8 mouse cellular contexts compared by ENCODE assay signal in the genomic region with DNA sequence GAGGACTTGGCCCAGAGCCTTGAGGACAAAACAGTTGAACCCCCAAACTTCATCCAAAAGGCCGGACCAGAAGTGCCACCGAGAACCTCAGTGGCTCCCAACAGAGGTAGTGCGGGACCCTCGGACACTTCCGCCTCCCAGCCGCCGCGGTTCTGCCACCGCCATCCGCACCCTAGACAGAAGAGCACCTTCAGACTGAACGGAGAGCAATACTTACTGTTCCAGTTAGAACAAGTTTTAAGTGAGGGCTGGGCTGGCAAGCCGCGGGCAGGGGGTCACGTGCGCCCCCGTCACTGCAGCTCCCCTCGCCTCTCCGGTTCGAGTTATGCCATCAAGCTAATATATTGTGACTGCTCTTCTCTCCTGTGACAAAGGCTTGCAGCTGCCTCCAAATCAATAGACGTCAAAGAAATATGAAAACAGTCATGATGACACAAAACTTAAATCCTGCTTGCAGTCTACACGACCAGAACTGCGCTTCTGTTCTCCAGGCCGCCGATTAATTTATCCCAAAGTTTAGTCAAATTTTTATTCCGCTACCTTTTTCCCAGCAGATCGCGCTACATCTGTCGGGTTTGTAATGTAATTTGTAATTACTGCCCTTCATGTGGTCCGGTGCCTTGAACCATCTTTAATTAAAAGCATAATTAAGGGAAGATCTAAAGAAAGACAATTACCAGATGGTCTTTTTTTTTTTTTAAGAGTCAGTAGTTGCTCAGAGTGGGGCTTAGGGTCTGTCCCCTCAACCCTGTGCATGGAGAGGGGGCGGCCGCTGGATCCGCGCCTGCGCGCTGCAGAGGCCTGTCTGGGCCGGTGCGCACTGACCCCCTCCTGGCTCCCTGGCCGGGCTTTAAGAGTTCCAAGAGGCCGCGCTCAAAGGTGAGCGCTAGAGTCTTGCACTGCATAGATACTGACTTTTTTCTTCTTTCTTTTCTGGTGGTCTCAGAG. TPM values are rescaled to one million over a fixed set of nuclear protein-coding genes. Genes with fewer than 3 reads are reported as not detected.
A peak's percentile ranks its signal among the peaks of the same experiment; 100 is the strongest.
DNase-seq lines count a peak whose midpoint lies in the region; ATAC-seq and TF ChIP-seq lines count a peak whose summit lies in the region.

No protein-coding gene starts in this region.

- H3K36me3 ChIP-seq in heart, postnatal 0 days (replicated peaks; ENCODE audit: control insufficient read depth, insufficient read depth, low read length) = no peaks in the 10 kb centered on the region
- H3K36me3 ChIP-seq in midbrain, postnatal 0 days (ENCODE audit: insufficient read depth, low read length) = no peaks in the 10 kb centered on the region

- H3K9me3 ChIP-seq in heart, postnatal 0 days (replicated peaks; ENCODE audit: control insufficient read depth, low read length) = no peaks in the 10 kb centered on the region
- H3K9me3 ChIP-seq in midbrain, postnatal 0 days (ENCODE audit: low read length) = no peaks in the 10 kb centered on the region

- peak overlapping the region; percentile 11; the same call in 1 of the 2 replicates for H3K4me3 ChIP-seq in heart, postnatal 0 days (ENCODE audit: low read depth, low read length)
- no peak overlapping the region for H3K4me3 ChIP-seq in midbrain, postnatal 0 days (ENCODE audit: low read depth, low read length)
- H3K4me3 ChIP-seq in gastrocnemius, adult 2 months = no peak overlapping the region

- WGBS in heart, postnatal 0 days = 3% methylated on average over 41 of the region's 41 CpGs
- 2% methylated on average over 41 of the region's 41 CpGs for WGBS in midbrain, postnatal 0 days

- intact Hi-C loops in gastrocnemius, adult 2 months (cut with DNase I) = no loop called here

- TF ChIP-seq EP300 in heart, postnatal 0 days (IDR thresholded peaks at IDR 0.05; ENCODE audit: low read depth) = no peak

- no peaks in the 10 kb centered on the region for H3K4me1 ChIP-seq in heart, postnatal 0 days (ENCODE audit: control insufficient read depth, insufficient read depth)
- H3K4me1 ChIP-seq in midbrain, postnatal 0 days (ENCODE audit: insufficient read depth, low read length) = no peaks in the 10 kb centered on the region

- no peak for TF ChIP-seq CTCF in heart, postnatal 0 days (IDR thresholded peaks at IDR 0.05; ENCODE audit: low read depth)
- no peak for TF ChIP-seq CTCF in midbrain, postnatal 0 days (IDR thresholded peaks at IDR 0.05)
- TF ChIP-seq CTCF in gastrocnemius, adult 2 months (IDR thresholded peaks at IDR 0.05) = no peak

- no peak overlapping the region for H3K9ac ChIP-seq in heart, postnatal 0 days (replicated peaks; ENCODE audit: low read depth, low read length)
- no peak overlapping the region for H3K9ac ChIP-seq in midbrain, postnatal 0 days (replicated peaks; ENCODE audit: low read length, poor library complexity, severe bottlenecking)

- H3K27me3 ChIP-seq in heart, postnatal 0 days (ENCODE audit: control insufficient read depth, insufficient read depth, low read length) = peaks cover 96% of the 10 kb centered on the region
- H3K27me3 ChIP-seq in midbrain, postnatal 0 days (ENCODE audit: insufficient read depth, low read length) = peaks cover 73% of the 10 kb centered on the region

- no peak for ATAC-seq in heart, postnatal 0 days (ENCODE audit: insufficient read depth, low read depth)
- ATAC-seq in midbrain, postnatal 0 days (ENCODE audit: low FRiP score) = peak; percentile 76

- DNase-seq in heart, postnatal 0 days (ENCODE audit: low spot score) = no peak
- no peak for DNase-seq in heart, postnatal 4 days
- peak; percentile 73 to 74 for DNase-seq in cerebellum, postnatal 14 days
- peak; percentile 23 for DNase-seq in forelimb bud, embryonic 11.5 days (ENCODE audit: low read depth, low spot score)
- peak; percentile 70 for DNase-seq in midbrain, postnatal 0 days (ENCODE audit: low spot score)
- no peak for DNase-seq in gastrocnemius, postnatal 25 days
- no peak for DNase-seq in MN1 (ENCODE audit: low spot score)
- no peak for DNase-seq in gastrocnemius, adult 2 months

- H3K27ac ChIP-seq in heart, postnatal 0 days (ENCODE audit: low read depth) = no peak overlapping the region
- no peak overlapping the region for H3K27ac ChIP-seq in midbrain, postnatal 0 days (ENCODE audit: low read depth, low read length)
- no peak overlapping the region for H3K27ac ChIP-seq in gastrocnemius, adult 2 months

- no peak overlapping the region for H3K4me2 ChIP-seq in heart, postnatal 0 days (ENCODE audit: low read depth, low read length)
- peak overlapping the region; percentile 20; the same call in 1 of the 2 replicates for H3K4me2 ChIP-seq in midbrain, postnatal 0 days (ENCODE audit: low read depth, low read length, poor library complexity, severe bottlenecking)

RNA-seq across cellular contexts. Expression of a gene that starts 8.5 kb away (rescaled TPM):
- not detected in 2 replicates for total RNA-seq in heart, postnatal 0 days (2014; rRNA removed; ENCODE audit: low replicate concordance)
- 0.05 and 0.15 TPM in 2 replicates for polyA plus RNA-seq in heart, postnatal 0 days (2015; fragmentation: Nextera tagmentation; extraction: Ambion mirVana)
- under 1 TPM in 1 of 2 experiments, not detected in 1; 0.61 TPM for total RNA-seq in heart, postnatal 4 days (2021)
- 15.4 and 27.1 TPM in 2 replicates for total RNA-seq in midbrain, postnatal 0 days (2014; rRNA removed)
- polyA plus RNA-seq in midbrain, postnatal 0 days (2015; fragmentation: Nextera tagmentation; extraction: Ambion mirVana) = 6.9 and 11.3 TPM in 2 replicates
- not detected for total RNA-seq in gastrocnemius, postnatal 25 days (2021)
- total RNA-seq in gastrocnemius, adult 2 months (2021) = not detected

Comparison
In these comparisons a context has a peak if more than half of its experiments do, and no peak if none do; other contexts are left out.
1. DNase-seq: peak in cerebellum, postnatal 14 days (2 of 2), forelimb bud, embryonic 11.5 days (single experiment) and midbrain, postnatal 0 days (single experiment); none in heart, postnatal 0 days (single experiment), heart, postnatal 4 days (single experiment), gastrocnemius, postnatal 25 days (single experiment), MN1 (single experiment) and gastrocnemius, adult 2 months (single experiment).
2. RNA of a gene that starts 8.5 kb away (total RNA-seq): 15.4 to 27.1 TPM in midbrain, postnatal 0 days; 0.61 TPM in heart, postnatal 4 days, not detected in heart, postnatal 0 days, not detected in gastrocnemius, postnatal 25 days and not detected in gastrocnemius, adult 2 months; every median in the first group is over 10 times any median in the second.